Mouse (Mus musculus) liver, embryonic 16.5 days (tissue): ENCODE measurements at regions not wholly inside any gene's neighbourhood (a gene's known extent, or its start where the extent isn't known, plus 50 kb on each side); places are given as distances from the start of the nearest gene placed in this dataset.

Experiments
- ATAC-seq: fragments of 200-750 bp; cut with Nextera tagmentation; 2 replicates; pipeline ENCODE4 v1.8.0; 2017; ENCODE audit warnings: low read depth, mild to moderate bottlenecking, moderate number of reproducible peaks, moderate library complexity
- H3K27ac ChIP-seq: fragments of 300-500 bp; sonication (generic); 2 replicates; pipeline ENCODE4 v1.5.1; 2014; ENCODE audit warnings: mild to moderate bottlenecking, low read length
- H3K27me3 ChIP-seq: fragments of 300-500 bp; sonication (generic); 2 replicates; pipeline ENCODE4 v1.6.1; 2014; ENCODE audit warnings: low read depth, low read length, mixed read lengths; ENCODE audit not compliant: control insufficient read depth, insufficient read depth
- H3K36me3 ChIP-seq: fragments of 300-500 bp; sonication (generic); 2 replicates; pipeline ENCODE4 v1.6.1; 2014; ENCODE audit warnings: mild to moderate bottlenecking; ENCODE audit not compliant: control insufficient read depth, insufficient read depth
- H3K4me1 ChIP-seq: fragments of 300-500 bp; sonication (generic); 2 replicates; pipeline ENCODE4 v1.6.1; 2014; ENCODE audit warnings: low read depth, low read length, mixed read lengths; ENCODE audit not compliant: control insufficient read depth
- H3K4me2 ChIP-seq: fragments of 300-500 bp; sonication (generic); 2 replicates; pipeline ENCODE4 v1.6.1; 2014; ENCODE audit warnings: low read depth, low read length, mixed read lengths
- H3K4me3 ChIP-seq: fragments of 300-500 bp; sonication (generic); 2 replicates; pipeline ENCODE4 v1.5.1; 2014; ENCODE audit warnings: low read depth, mild to moderate bottlenecking, low read length
- H3K9ac ChIP-seq: fragments of 300-500 bp; sonication (generic); 2 replicates; pipeline ENCODE4 v1.6.1; 2014; ENCODE audit warnings: low read depth, low read length
- H3K9me3 ChIP-seq: fragments of 300-500 bp; sonication (generic); replicated peaks from 2 replicates; pipeline ENCODE4 v1.6.1; 2016; ENCODE audit warnings: low read length; ENCODE audit not compliant: control insufficient read depth
- WGBS: fragments of 180-500 bp; shearing (Covaris S2); extraction: QIAGEN DNeasy Blood & Tissue Kit; methylation state at CpG from one replicate; pipeline ENCODE4 v1.1.7; 2014; ENCODE audit not compliant: insufficient replicate concordance; 5-methylcytosine and 5-hydroxymethylcytosine counted together

DNA sequence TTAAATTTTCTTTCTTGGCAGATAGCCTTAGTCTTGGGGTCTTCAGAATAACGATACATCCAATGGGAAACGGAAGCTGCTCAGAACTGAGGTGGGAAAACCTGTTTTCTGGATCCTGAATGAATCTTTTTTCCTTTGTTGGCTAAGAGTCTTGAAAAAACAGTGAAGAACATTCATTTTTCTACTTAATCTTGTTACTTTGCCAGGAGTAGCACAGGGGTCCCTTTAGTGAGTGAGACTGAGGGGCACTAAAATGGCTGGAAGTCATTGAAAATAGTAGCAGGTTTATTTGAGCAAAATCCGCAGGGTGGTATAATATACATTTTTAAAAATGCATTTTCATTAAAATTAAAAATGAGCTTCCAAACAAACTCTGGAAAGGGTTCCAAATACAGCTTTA lies 442.8 kb downstream of the Gm43517 start:
- H3K9me3 ChIP-seq, result no peaks in the 10 kb centered on the region
- H3K9ac ChIP-seq, result no peak overlapping the region
- ATAC-seq, result no peak
- H3K4me1 ChIP-seq, result no peaks in the 10 kb centered on the region
- no peaks in the 10 kb centered on the region for H3K27me3 ChIP-seq
- no peaks in the 10 kb centered on the region for H3K36me3 ChIP-seq
- H3K27ac ChIP-seq, result no peak overlapping the region
- 66% methylated on average over 3 of the region's 3 CpGs for WGBS
- no peak overlapping the region for H3K4me2 ChIP-seq
- no peak overlapping the region for H3K4me3 ChIP-seq

DNA sequence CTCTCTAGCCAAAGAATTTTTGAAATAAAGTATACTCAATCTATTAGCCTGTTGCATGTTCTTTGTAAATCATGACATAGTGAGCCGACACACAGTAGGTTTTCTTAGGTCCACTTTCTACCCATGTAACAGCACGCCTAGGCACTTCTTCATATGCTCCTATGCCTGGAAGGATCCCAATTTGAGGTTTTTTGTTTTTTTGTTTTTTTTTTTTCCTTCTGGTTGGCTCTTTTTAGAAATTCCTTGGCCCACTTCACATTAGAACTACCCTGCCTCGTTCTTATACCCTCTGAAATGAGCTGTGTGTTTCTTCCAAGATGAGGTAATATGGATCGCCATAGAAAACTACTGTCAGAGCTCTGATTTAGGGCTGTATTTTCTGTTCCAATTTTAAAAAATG lies 443.6 kb downstream of the Gm43517 start:
- no peaks in the 10 kb centered on the region for H3K9me3 ChIP-seq
- H3K4me1 ChIP-seq, result no peaks in the 10 kb centered on the region
- H3K4me3 ChIP-seq, result no peak overlapping the region
- no peaks in the 10 kb centered on the region for H3K36me3 ChIP-seq
- H3K27me3 ChIP-seq, result no peaks in the 10 kb centered on the region
- 66% methylated on average over 4 of the region's 4 CpGs for WGBS
- H3K9ac ChIP-seq, result no peak overlapping the region
- ATAC-seq, result no peak
- H3K4me2 ChIP-seq, result no peak overlapping the region
- no peak overlapping the region for H3K27ac ChIP-seq

DNA sequence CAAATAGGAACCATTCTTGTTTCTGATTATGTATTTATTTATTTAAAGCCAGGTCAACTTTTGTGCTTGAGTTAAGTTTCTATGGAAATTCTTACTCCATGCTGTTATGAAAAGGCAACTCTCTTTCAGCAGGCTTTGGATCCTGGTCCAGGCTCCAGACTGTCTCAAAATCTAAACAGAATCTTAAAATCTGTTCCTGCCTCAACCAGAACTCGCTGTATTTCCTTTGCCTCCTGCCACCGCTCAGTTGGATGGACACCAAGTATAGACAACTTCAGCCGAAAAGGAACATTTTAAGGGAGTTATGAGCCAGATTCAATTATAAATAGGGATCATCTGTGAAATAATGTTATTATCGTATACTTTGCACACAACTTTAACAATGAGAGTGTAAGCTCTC lies 445.7 kb downstream of the Gm43517 start:
- Histone ChIP-seq H3K4me2 (no peak overlapping the region), H3K4me1 (no peaks in the 10 kb centered on the region)
- ATAC-seq, result no peak

DNA sequence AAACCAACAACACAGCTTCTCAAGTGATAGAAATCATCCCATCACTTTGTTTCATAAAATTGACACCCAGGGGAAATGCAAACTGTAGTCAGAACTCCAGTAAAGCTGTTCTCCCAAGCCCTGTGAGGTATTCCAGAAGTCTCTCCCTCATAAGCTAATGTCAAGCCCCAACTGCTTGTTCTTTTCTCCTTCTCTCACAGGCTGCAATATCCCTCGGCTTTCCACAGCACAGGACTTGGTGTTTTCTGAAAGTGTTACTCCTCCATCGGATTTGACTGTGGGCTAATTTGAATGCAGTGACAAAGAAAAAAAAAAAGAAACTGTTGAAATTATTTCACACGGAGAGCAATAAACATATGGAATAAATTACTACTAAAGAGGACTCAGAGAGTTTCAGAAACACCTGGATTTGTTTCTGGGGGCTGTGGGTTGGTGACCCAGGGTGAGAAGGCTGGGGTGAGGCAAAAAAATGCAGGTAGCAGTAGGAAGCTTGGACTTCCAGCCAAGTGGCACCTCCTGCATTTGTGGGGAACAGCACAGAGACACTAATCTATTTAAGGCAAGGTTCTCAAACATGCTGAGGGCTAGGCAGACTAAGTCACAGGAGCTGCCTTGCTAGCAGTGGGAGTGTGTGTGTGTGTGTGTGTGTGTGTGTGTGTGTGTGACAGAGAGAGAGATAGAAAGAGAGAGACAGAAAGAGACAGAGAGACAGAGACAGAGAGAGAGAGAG lies 447.3 kb downstream of the Gm43517 start:
- no peak overlapping the region for H3K4me3 ChIP-seq
- H3K27ac ChIP-seq, result no peak overlapping the region
- H3K9ac ChIP-seq, result no peak overlapping the region
- no peaks in the 10 kb centered on the region for H3K27me3 ChIP-seq
- 27% methylated on average over 3 of the region's 3 CpGs for WGBS
- no peak for ATAC-seq
- no peaks in the 10 kb centered on the region for H3K9me3 ChIP-seq
- H3K4me2 ChIP-seq, result no peak overlapping the region
- no peaks in the 10 kb centered on the region for H3K36me3 ChIP-seq
- H3K4me1 ChIP-seq, result no peaks in the 10 kb centered on the region

More for the DNA sequence above, 445.7 kb downstream of the Gm43517 start:
- H3K9ac ChIP-seq, result no peak overlapping the region
- 63% methylated on average over 4 of the region's 4 CpGs for WGBS
- no peak overlapping the region for H3K4me3 ChIP-seq
- no peaks in the 10 kb centered on the region for H3K36me3 ChIP-seq
- H3K9me3 ChIP-seq, result no peaks in the 10 kb centered on the region
- H3K27ac ChIP-seq, result no peak overlapping the region
- no peaks in the 10 kb centered on the region for H3K27me3 ChIP-seq

DNA sequence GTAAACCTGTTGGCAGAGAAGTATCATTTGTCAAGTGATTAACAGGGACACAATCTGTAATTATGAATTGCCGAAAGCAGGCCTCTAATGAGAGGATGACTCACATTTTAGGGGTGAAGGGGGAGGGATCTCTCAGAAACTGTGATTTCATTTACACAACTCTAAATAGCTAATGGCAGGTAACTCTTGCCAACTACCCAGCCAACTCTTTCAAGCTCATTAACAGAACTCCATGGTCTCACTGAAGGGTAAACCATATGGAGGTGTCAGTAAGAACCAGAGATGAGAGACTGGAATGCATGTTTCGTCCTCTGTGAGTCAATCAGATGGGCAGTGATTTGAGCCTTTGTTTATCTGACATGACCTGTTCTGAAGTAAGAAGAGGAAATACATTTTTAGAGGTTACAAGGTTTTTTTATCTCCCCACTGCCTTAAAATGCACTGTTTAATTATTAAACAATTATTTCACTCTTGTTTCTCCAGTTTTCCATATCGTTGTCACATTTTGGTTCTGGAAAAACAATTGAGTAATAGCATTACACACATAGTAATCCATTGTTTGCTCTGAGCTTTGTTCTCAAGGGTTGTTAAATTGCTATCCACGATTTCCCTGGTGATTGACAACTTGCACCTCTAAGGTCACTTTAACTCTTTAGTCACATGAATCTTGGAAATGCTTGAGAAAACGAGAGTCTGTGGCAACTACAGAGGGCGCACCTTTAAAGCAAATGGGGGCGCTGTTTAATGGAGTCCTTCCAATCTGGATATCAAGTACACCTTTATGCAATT lies 451.5 kb downstream of the Gm43517 start:
- no peak overlapping the region for H3K4me3 ChIP-seq
- no peak overlapping the region for H3K27ac ChIP-seq
- WGBS, result 44% methylated on average over 7 of the region's 7 CpGs
- ATAC-seq, result no peak
- no peaks in the 10 kb centered on the region for H3K4me1 ChIP-seq
- H3K36me3 ChIP-seq, result no peaks in the 10 kb centered on the region
- H3K9me3 ChIP-seq, result no peaks in the 10 kb centered on the region
- H3K4me2 ChIP-seq, result no peak overlapping the region
- no peak overlapping the region for H3K9ac ChIP-seq
- H3K27me3 ChIP-seq, result no peaks in the 10 kb centered on the region

GRCm38 (mm10) chr12:49885507-49885906 lies 500.5 kb downstream of the Gm43517 start:
- Histone ChIP-seq H3K9me3 (no peaks in the 10 kb centered on the region), H3K27me3 (no peaks in the 10 kb centered on the region), H3K4me1 (no peaks in the 10 kb centered on the region), H3K36me3 (no peaks in the 10 kb centered on the region), H3K4me3 (no peak overlapping the region), H3K4me2 (no peak overlapping the region), H3K9ac (no peak overlapping the region), H3K27ac (no peak overlapping the region)
- WGBS, result 48% methylated on average over 2 of the region's 2 CpGs
- ATAC-seq, result no peak

GRCm38 (mm10) chr12:49887246-49887645 lies 502.3 kb downstream of the Gm43517 start:
- Histone ChIP-seq H3K9ac (no peak overlapping the region), H3K36me3 (no peaks in the 10 kb centered on the region), H3K4me1 (no peaks in the 10 kb centered on the region), H3K9me3 (no peaks in the 10 kb centered on the region), H3K27me3 (no peaks in the 10 kb centered on the region), H3K4me2 (no peak overlapping the region), H3K4me3 (no peak overlapping the region), H3K27ac (no peak overlapping the region)
- 76% methylated on average over 2 of the region's 2 CpGs for WGBS
- ATAC-seq, result no peak

- no peaks in the 10 kb centered on the region for H3K36me3 ChIP-seq
- H3K9me3 ChIP-seq, result no peaks in the 10 kb centered on the region
- no peak overlapping the region for H3K9ac ChIP-seq
- no peak overlapping the region for H3K4me2 ChIP-seq
- no peaks in the 10 kb centered on the region for H3K27me3 ChIP-seq
- 69% methylated on average over 2 of the region's 2 CpGs for WGBS
- H3K27ac ChIP-seq, result no peak overlapping the region
- no peaks in the 10 kb centered on the region for H3K4me1 ChIP-seq
- ATAC-seq, result no peak
- H3K4me3 ChIP-seq, result no peak overlapping the region
Measured at GRCm38 (mm10) chr12:49897768-49898167, 512.8 kb downstream of the Gm43517 start.

DNA sequence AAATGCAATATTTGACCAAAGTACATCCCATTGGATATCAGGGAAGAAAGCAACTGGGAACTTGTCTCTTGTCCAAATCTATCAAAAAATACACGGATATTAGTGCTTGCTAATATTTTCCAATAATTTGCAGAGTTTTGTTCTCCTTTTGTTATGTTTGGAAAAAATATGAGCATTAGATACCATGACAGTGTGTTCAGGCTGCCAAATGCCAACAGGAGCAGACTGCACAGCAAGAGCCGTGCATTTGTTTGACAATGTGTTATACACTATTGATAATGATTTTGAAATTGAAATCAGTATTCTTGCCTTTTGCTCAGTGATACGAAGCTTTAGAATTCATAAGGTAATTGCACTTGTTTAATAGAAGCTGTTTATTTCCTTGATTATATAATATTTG lies 530.7 kb downstream of the Gm43517 start:
- H3K4me1 ChIP-seq, result no peaks in the 10 kb centered on the region
- H3K9ac ChIP-seq, result no peak overlapping the region
- H3K36me3 ChIP-seq, result no peaks in the 10 kb centered on the region
- no peak overlapping the region for H3K27ac ChIP-seq
- no peaks in the 10 kb centered on the region for H3K27me3 ChIP-seq
- no peak for ATAC-seq
- WGBS, result 66% methylated on average over 3 of the region's 3 CpGs
- no peaks in the 10 kb centered on the region for H3K9me3 ChIP-seq
- no peak overlapping the region for H3K4me3 ChIP-seq
- H3K4me2 ChIP-seq, result no peak overlapping the region
